Mouse (Mus musculus) cerebellum, adult 8-10 months (tissue): ENCODE results near the gene Fgfr2.

Source experiments
- DNase-seq: peaks from one replicate; pipeline ENCODE4 v3.0.0; 2022

The Fgfr2 gene

DNA sequence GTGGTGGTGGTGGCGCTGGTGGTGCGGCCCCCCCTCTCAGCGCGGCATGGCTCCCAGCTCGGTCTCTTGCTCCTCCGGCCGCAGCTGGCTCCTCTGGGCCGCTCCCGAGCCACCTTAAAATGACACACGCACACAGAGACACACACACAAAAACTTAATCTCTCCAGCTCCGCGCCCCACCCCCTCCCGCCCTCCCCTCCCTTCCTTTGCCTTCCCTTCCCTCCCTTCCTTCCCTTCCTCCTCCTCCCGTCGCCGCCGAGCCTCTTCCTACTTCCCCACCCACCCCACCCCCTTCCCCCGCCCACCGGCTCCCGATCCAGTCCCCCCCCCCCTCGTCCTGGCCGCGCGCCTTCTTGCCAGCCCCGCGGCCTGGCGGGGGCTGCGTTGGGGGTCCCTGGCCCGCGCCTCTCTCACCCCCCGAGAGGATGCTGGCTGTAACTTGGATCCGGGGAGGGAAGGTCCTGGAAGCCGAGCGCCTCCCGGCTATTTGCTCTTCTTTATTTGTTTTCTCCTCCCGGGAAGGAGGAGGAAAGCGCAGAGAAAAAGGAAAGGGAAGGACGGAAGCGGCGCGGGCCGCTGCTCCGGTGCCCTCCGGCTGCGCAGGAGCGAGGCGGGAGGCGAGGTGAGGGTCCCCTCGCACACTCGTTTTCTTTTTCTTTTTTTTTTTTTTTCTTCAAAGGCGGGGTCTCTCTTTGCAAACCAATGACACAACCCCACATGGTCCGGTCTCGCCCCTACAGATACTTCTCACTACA is at the start of gene Fgfr2:
TSS of gene Fgfr2 (minus strand) at position 107 of the 755 bp plus-strand sequence.
- peak; percentile 63 for DNase-seq

- no peak for DNase-seq
Observed at GRCm38 (mm10) chr7:133171403-133172032, 48.4 kb upstream of the Fgfr2 start.

DNA sequence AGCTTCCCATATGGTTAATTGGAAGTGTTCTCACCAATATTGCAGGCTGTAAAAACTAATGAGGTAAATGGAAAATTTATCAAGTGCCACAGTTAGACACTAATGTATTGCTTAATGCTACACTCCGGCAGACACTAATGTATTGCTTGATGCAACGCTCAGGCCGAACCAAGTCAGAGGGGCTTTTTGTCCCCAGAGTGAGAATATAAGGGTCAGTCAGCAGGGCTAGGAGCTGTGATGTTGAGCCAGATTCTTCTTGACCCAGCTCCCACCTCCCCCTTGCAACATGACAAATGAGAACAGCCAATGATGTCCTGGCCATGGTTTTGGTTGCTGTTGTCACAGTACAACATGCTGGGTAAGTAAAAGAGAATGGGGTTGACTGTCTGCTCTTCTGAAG is 45.8 kb upstream of the Fgfr2 start:
- no peak for DNase-seq

- DNase-seq = no peak
Observed at GRCm38 (mm10) chr7:133167903-133168302, 44.8 kb upstream of the Fgfr2 start.

DNA sequence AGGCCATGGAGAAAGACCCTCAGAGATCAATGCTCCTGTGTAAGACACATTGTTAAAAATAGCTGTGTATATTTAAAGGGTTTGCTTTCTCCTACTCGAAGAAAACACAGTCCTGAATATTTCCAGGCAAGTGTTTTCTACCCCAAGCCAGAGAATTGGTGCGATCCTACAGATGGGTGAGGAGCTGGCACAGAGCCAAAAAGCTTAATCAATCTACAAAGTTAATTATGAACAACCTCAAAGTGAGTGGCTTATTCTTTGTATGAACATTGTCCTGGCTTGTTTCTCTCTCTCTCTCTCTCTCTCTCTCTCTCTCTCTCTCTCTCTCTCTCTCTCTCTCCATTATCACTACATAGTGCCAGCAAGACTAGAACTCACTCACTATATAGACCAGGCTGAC is 41.6 kb upstream of the Fgfr2 start:
- DNase-seq = no peak

DNA sequence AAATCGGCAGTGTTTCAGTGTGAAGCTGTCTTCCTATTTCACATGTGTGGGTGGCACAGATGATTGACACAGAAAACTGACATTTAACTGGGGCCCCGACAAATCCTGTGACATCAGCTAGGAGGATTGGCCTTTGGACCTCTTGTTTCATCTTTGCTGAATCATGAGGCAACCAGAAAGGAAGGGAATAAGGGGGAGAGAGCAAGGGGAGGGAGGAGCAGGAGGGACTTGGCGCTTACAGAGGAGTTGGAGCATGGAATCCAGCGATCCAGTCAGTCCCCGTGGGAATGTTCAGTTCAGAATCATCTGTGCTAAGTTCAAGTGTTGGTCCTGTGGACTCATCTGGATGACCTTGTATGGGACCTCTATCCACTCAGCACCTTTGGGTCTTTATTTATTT is 39.9 kb upstream of the Fgfr2 start:
- no peak for DNase-seq

DNA sequence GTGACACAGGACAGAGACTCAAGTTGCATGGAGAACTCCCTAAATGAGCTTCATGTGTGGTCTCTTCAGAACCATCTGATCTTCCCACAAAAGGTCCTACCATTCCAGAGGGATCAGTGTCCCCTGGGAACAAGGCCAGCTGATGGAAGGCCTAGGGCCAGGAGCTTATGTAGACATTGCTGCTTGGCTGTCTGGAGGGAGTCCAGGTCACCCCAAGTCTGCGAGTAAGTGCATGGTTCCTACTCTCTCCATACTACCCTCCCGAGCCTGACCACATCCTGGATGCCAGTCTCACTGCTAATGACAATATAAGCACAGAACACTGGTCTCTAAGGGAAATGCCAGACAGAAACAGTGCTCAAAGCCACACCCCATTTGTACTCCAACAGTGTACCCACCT is 39.0 kb upstream of the Fgfr2 start:
- DNase-seq = no peak

DNA sequence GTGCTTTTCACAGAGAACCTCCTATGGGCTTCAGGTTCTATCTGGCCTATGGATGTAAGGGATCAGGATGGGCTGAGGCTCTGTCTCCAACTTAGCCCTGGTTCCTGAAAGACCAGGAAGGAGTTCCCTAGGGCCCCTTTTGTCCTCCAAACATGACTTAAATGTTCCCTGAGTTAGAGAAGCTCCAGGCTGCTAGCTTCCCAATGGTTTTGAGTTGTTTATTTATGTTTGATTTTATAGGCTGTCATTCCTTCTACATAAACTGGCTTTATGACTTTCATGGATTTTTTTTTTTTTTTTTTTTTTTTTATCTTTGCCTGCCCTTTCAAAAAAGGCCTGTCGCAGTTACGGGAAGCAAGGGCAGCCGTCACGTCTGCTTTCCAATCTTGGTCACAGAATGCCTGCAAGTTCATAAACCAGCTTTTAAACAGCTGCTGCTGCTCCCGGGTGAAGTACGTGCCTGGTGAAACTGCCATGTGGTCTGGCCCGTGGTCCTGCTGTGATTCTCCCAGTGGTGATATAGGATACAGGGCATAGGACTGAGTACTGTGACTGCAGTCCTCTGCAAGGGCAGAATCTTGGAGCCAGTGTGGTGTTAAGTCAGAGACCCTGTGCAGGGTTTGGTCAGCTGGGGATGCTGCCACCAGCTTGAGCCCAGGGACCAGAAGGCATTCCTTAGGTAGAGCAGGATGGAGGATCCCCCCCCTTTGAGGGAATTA is 38.4 kb upstream of the Fgfr2 start:
- DNase-seq = no peak

DNA sequence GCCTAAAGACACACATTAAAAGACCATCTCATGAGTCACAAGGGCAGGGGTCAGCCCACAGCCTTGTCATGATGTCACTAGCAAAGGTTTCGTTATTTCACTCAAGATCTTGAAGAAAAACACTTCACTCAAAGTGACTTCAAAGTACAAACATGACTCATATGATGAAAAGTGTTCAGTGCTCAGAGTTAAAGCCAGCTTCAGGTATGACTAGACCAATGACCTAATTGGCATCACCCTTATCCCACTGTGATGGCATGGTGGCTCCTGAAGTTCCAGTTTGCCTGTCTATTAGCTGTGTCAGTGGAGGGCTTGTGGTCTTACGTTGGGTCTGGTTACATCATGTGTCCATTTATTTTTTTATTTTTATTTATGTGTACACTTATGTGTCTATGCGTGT is 36.4 kb upstream of the Fgfr2 start:
- DNase-seq = no peak

GRCm38 (mm10) chr7:133155621-133156020 is 32.5 kb upstream of the Fgfr2 start:
- DNase-seq = no peak

DNA sequence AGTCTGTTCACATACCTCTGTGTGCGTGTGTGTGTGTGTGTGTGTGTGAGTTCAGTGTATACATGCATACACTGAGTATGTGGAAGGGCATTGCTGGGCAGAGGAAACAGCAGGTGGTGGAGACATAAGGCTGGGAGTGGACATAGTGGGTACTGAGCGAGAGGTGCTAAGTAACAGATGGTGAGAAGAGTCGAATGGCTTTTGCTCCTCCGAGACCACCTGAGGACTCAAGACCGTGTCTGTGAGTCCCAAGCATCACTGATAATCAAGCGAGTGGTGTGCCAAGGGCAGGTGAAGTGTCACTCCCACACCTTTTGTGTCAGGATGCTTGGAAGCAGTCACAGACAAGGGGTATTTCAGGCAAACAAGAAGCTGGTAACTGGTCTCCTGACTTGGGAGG is 31.7 kb upstream of the Fgfr2 start:
- peak; percentile 25 for DNase-seq

- no peak for DNase-seq
Observed at GRCm38 (mm10) chr7:133139689-133140336, 16.7 kb upstream of the Fgfr2 start.

- DNase-seq = no peak
Observed at GRCm38 (mm10) chr7:133133552-133133951, 10.4 kb upstream of the Fgfr2 start.

DNA sequence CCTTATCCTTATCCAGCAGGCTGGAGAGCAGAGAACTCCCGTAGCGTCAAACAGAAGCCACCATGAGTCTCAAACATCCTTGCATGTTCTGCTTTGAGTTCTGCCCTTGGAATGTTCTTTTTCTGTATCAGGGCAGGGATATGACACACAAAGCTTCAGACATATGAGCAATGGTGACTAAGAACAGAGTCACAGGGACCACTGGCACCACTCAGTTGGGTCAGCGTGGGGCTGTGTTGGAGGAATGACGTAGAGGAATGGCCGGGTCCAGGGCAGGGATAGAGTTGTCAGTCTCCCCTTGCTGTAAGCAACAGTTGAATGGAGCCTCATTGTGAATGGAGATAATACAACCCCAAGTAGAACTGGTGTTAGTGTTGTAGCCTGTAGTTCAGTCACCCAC is 9.6 kb upstream of the Fgfr2 start:
- no peak for DNase-seq

GRCm38 (mm10) chr7:133124701-133125485 is 1.7 kb upstream of the Fgfr2 start:
- no peak for DNase-seq

GRCm38 (mm10) chr7:133123999-133124700 is 1.0 kb upstream of the Fgfr2 start, which contains the start of gene Ctbp2:
Ctbp2 (minus strand) TSS chr7:133124354.
- DNase-seq = peak; percentile 76

GRCm38 (mm10) chr7:133122379-133123243 is 539 bp downstream of the Fgfr2 start:
- peak; percentile 62 for DNase-seq

- no peak for DNase-seq
Observed at GRCm38 (mm10) chr7:133121661-133122378, 1.3 kb downstream of the Fgfr2 start.

- DNase-seq = no peak
Observed at GRCm38 (mm10) chr7:133121080-133121607, 2.0 kb downstream of the Fgfr2 start.

DNA sequence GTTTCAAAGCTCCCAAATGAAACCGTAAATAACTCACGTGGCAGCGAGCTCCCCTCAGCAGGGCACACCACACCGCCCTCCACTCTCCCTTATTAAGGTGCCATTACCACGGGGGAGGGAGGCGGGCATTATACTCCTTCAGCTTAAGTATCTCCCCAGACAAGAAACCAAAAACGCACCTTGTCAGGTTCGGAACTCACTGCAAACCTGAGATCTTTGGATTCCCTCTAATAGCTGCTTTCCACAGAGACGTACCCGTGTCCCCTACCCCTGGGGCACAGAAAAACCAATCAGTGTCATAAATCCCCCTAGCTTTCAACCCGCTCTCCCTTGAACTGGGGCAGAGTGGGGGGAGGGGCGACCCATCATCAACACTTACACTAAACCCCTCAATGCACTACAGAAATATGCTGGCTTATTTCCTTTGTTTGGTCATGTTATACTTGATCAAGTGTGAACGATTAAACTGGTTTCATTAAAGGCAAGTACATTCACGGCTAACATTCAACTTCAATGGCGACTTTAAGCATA is 2.9 kb downstream of the Fgfr2 start:
- no peak for DNase-seq
